Mouse (Mus musculus) neural tube, embryonic 15.5 days (tissue): ENCODE results near the gene Best2. TPM values are rescaled to one million over a fixed set of nuclear protein-coding genes. Genes with fewer than 3 reads are reported as not detected.

Source experiments
- ATAC-seq: fragments of 200-750 bp; cut with Nextera tagmentation; 2 replicates; pipeline ENCODE4 v1.8.0; 2017; ENCODE audit warnings: mild to moderate bottlenecking, moderate TSS enrichment, moderate library complexity; ENCODE audit not compliant: low FRiP score
- H3K27ac ChIP-seq: fragments of 300-500 bp; sonication (generic); replicated peaks from 2 replicates; pipeline ENCODE4 v1.5.1; 2015; ENCODE audit warnings: mild to moderate bottlenecking, inconsistent platforms
- H3K27me3 ChIP-seq: fragments of 300-500 bp; sonication (generic); replicated peaks from 2 replicates; pipeline ENCODE4 v1.6.1; 2015; ENCODE audit warnings: inconsistent platforms
- H3K36me3 ChIP-seq: fragments of 300-500 bp; sonication (generic); 2 replicates; pipeline ENCODE4 v1.6.1; 2015; ENCODE audit warnings: inconsistent platforms
- H3K4me1 ChIP-seq: fragments of 300-500 bp; sonication (generic); 2 replicates; pipeline ENCODE4 v1.6.1; 2015; ENCODE audit warnings: inconsistent platforms
- H3K4me2 ChIP-seq: fragments of 300-500 bp; sonication (generic); 2 replicates; pipeline ENCODE4 v1.6.1; 2015; ENCODE audit warnings: inconsistent platforms, mild to moderate bottlenecking, moderate library complexity
- H3K4me3 ChIP-seq: fragments of 300-500 bp; sonication (generic); replicated peaks from 2 replicates; pipeline ENCODE4 v1.5.1; 2015; ENCODE audit warnings: mild to moderate bottlenecking, inconsistent platforms
- H3K9ac ChIP-seq: fragments of 300-500 bp; sonication (generic); replicated peaks from 2 replicates; pipeline ENCODE4 v1.6.1; 2015; ENCODE audit warnings: mild to moderate bottlenecking, inconsistent platforms
- H3K9me3 ChIP-seq: fragments of 300-500 bp; sonication (generic); replicated peaks from 2 replicates; pipeline ENCODE4 v1.6.1; 2016; ENCODE audit warnings: inconsistent platforms
- WGBS: fragments of 180-500 bp; shearing (Covaris S2); methylation state at CpG from one replicate; pipeline ENCODE4 v1.1.7; 2015; ENCODE audit warnings: mixed read lengths; 5-methylcytosine and 5-hydroxymethylcytosine counted together
- polyA plus RNA-seq: library from polyadenylated mRNA; unstranded; fragments of >200 nt; fragmentation: Nextera tagmentation; extraction: Ambion mirVana; gene quantifications from 2 replicates; pipeline ENCODE4 v1.2.1, GENCODE M21; 2015

The Best2 gene
- polyA plus RNA-seq, 1 experiment from 2014 or later = not detected

DNA sequence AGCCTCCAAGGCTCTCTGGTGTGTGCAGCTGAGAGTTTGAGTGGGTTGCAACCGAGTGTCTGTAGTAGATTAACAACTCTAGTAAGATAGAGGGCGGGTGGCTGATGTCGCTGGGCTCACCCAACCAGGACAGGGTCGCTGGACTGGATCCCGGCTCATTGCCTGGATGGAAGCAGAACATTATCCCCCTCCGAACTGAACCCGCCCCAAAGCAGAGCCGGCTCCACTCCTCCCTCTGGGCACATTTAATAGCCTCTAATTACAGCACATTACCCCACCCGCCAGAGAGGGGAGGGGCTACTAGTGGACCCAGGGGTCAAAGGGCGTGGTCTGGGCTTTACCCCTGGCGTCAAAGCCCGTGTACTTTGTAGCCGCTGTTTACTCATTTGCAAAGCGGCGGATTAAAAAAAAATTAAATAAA is 25.0 kb downstream of the Best2 start:
- 8% methylated on average over 15 of the region's 15 CpGs for WGBS
- no peaks in the 10 kb centered on the region for H3K36me3 ChIP-seq
- H3K9ac ChIP-seq = no peak overlapping the region
- peaks cover 46% of the 10 kb centered on the region for H3K4me1 ChIP-seq
- 0 out of 2 replicates have a peak overlapping the region, but pooled peaks have one; percentile 6 for H3K27ac ChIP-seq
- H3K4me2 ChIP-seq = peak overlapping the region; percentile 93
- no peak for ATAC-seq
- H3K4me3 ChIP-seq = peak overlapping the region; percentile 72; the same call in 1 of the 2 replicates
- peaks cover 17% of the 10 kb centered on the region; the same call in 1 of the 2 replicates for H3K27me3 ChIP-seq
- no peaks in the 10 kb centered on the region for H3K9me3 ChIP-seq

- no peak overlapping the region for H3K4me3 ChIP-seq
- no peak for ATAC-seq
- 63% methylated on average over 2 of the region's 2 CpGs for WGBS
Measured at GRCm38 (mm10) chr8:84987903-84988302, 26.4 kb downstream of the Best2 start.

GRCm38 (mm10) chr8:84987388-84987787 is 26.9 kb downstream of the Best2 start:
- Histone ChIP-seq H3K4me1 (peaks cover 49% of the 10 kb centered on the region), H3K4me2 (no peak overlapping the region), H3K9me3 (no peaks in the 10 kb centered on the region), H3K27ac (no peak overlapping the region), H3K4me3 (no peak overlapping the region), H3K27me3 (peaks cover 22% of the 10 kb centered on the region; the same call in 1 of the 2 replicates), H3K9ac (no peak overlapping the region), H3K36me3 (no peaks in the 10 kb centered on the region)
- WGBS = 85% methylated on average over 5 of the region's 5 CpGs
- no peak for ATAC-seq

More at GRCm38 (mm10) chr8:84987903-84988302, 26.4 kb downstream of the Best2 start:
- H3K9ac ChIP-seq = no peak overlapping the region
- H3K9me3 ChIP-seq = no peaks in the 10 kb centered on the region
- peaks cover 49% of the 10 kb centered on the region for H3K4me1 ChIP-seq
- no peak overlapping the region for H3K4me2 ChIP-seq
- no peak overlapping the region for H3K27ac ChIP-seq
- H3K27me3 ChIP-seq = peaks cover 22% of the 10 kb centered on the region; the same call in 1 of the 2 replicates
- no peaks in the 10 kb centered on the region for H3K36me3 ChIP-seq

DNA sequence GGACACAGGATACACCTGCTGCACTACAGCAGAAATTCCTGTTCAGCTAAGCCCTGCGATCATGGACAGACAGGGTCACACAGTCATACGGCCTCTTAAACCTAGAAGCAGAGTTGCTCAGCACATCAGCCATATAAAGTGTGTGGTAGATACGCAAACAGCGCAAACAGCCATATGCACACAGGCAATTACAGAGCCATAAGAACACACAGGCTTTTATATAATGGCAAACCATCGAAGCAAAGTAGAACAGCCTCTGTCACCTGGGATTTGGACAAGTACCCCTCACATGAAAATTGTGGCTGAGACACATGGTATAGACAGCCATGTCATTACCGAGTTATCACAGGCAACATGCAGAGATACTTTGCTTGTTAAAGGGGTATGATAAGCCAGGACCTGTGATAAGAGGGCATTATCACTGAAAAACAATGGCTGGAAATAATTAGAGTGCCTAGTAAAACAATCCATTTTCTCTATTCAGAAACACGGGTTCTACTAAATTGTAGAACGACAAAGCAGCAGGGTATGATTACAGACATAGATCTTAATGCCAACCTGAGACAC is 27.9 kb downstream of the Best2 start:
- WGBS = 26% methylated on average over 8 of the region's 8 CpGs
- H3K36me3 ChIP-seq = no peaks in the 10 kb centered on the region
- H3K9me3 ChIP-seq = no peaks in the 10 kb centered on the region
- H3K9ac ChIP-seq = peak overlapping the region; percentile 61
- peaks cover 49% of the 10 kb centered on the region for H3K4me1 ChIP-seq
- peak overlapping the region; percentile 90 for H3K27ac ChIP-seq
- H3K4me3 ChIP-seq = peak overlapping the region; percentile 54
- peak; percentile 4; the same call in 1 of the 2 replicates for ATAC-seq
- peak overlapping the region; percentile 100 for H3K4me2 ChIP-seq
- H3K27me3 ChIP-seq = peaks cover 22% of the 10 kb centered on the region; the same call in 1 of the 2 replicates

- Histone ChIP-seq H3K27me3 (peaks cover 22% of the 10 kb centered on the region), H3K4me2 (peak overlapping the region; percentile 100), H3K9me3 (no peaks in the 10 kb centered on the region), H3K4me1 (peaks cover 47% of the 10 kb centered on the region), H3K27ac (peak overlapping the region; percentile 90), H3K9ac (peak overlapping the region; percentile 61), H3K4me3 (peak overlapping the region; percentile 54), H3K36me3 (no peaks in the 10 kb centered on the region)
- peak; percentile 57 for ATAC-seq
- WGBS = under 1% methylated on average over 52 of the region's 53 CpGs
Measured at GRCm38 (mm10) chr8:84985684-84986378, 28.5 kb downstream of the Best2 start.

GRCm38 (mm10) chr8:84985049-84985683 is 29.2 kb downstream of the Best2 start:
- Histone ChIP-seq H3K4me2 (peak overlapping the region; percentile 100), H3K9me3 (no peaks in the 10 kb centered on the region), H3K36me3 (no peaks in the 10 kb centered on the region), H3K9ac (peak overlapping the region; percentile 61), H3K4me1 (peaks cover 49% of the 10 kb centered on the region), H3K27me3 (peaks cover 22% of the 10 kb centered on the region), H3K4me3 (peak overlapping the region; percentile 54), H3K27ac (peak overlapping the region; percentile 90)
- no peak; the same call in 1 of the 2 replicates for ATAC-seq
- WGBS = 1% methylated on average over 23 of the region's 23 CpGs

- Histone ChIP-seq H3K27me3 (peaks cover 22% of the 10 kb centered on the region), H3K4me1 (peaks cover 50% of the 10 kb centered on the region), H3K4me2 (peak overlapping the region; percentile 100), H3K9ac (peak overlapping the region; percentile 61), H3K27ac (peak overlapping the region; percentile 90), H3K4me3 (peak overlapping the region; percentile 54), H3K9me3 (no peaks in the 10 kb centered on the region), H3K36me3 (no peaks in the 10 kb centered on the region)
- ATAC-seq = no peak
- WGBS = 16% methylated on average over 16 of the region's 16 CpGs
Measured at GRCm38 (mm10) chr8:84984294-84985048, 29.9 kb downstream of the Best2 start.

DNA sequence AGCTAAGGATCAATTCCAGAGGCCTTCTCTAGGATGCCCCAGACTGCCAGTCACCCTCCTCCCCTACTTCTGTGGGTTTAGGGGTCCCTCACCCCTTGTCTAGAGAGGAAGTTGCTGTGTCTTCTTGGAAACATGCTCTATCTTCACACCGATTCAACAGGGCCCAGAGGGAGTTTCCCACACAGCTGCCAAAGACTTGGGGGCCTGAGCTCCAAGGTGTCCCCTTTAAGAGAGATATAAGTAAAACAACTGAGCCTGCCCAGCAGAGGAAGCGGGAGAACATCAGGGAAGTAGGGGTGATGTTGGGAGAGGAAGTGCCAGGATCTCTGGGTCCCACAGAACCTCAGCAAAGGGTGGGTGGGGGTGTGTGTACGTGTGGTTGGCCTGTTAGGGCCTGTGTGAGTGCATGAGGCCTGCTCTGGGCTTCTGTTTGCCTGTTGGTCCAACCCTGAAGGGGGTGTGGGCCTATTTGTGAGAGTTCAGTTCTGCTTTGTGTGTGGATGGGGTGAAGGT is 31.8 kb downstream of the Best2 start:
- H3K9ac ChIP-seq = no peak overlapping the region
- peaks cover 64% of the 10 kb centered on the region for H3K4me1 ChIP-seq
- peaks cover 11% of the 10 kb centered on the region for H3K27me3 ChIP-seq
- H3K4me2 ChIP-seq = no peak overlapping the region
- no peak for ATAC-seq
- WGBS = 72% methylated on average over 3 of the region's 3 CpGs
- no peaks in the 10 kb centered on the region for H3K9me3 ChIP-seq
- H3K36me3 ChIP-seq = no peaks in the 10 kb centered on the region
- H3K4me3 ChIP-seq = no peak overlapping the region
- no peak overlapping the region for H3K27ac ChIP-seq

GRCm38 (mm10) chr8:84981644-84982498 is 32.5 kb downstream of the Best2 start:
- Histone ChIP-seq H3K36me3 (no peaks in the 10 kb centered on the region), H3K4me3 (no peak overlapping the region), H3K4me2 (no peak overlapping the region), H3K27me3 (peaks cover 10% of the 10 kb centered on the region), H3K27ac (no peak overlapping the region), H3K9me3 (no peaks in the 10 kb centered on the region), H3K4me1 (peaks cover 71% of the 10 kb centered on the region), H3K9ac (no peak overlapping the region)
- 83% methylated on average over 15 of the region's 15 CpGs for WGBS
- no peak for ATAC-seq

GRCm38 (mm10) chr8:84980622-84981358 is 33.5 kb downstream of the Best2 start:
- no peak for ATAC-seq
- 31% methylated on average over 11 of the region's 11 CpGs for WGBS
- no peaks in the 10 kb centered on the region for H3K9me3 ChIP-seq
- no peak overlapping the region for H3K9ac ChIP-seq
- no peak overlapping the region for H3K4me3 ChIP-seq
- H3K27me3 ChIP-seq = peaks cover 10% of the 10 kb centered on the region
- peak overlapping the region; percentile 45; the same call in 1 of the 2 replicates for H3K27ac ChIP-seq
- no peaks in the 10 kb centered on the region for H3K36me3 ChIP-seq
- H3K4me1 ChIP-seq = peaks cover 71% of the 10 kb centered on the region
- peak overlapping the region; percentile 99 for H3K4me2 ChIP-seq
